ENCODE assay signal across 8 mouse cellular contexts in the genomic region with DNA sequence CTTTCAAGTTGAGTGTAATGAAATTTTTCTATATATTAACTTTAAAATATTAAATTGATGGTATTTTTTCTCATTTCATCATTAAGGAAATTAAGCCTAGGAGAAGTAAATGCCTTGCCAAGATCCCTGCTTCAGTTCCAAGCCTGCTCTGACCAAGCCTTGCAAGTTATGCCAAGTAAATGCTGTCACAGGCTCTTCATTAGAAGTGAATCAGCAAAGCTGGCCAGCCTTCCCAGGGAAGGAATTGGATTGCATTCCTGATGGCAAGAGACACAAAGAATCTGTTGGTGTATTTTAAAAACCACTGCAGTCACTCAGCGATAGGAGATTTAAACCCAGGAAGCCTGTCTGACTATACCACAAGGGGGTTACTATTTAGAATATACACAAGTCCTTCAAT. TPM values are rescaled to one million over a fixed set of nuclear protein-coding genes. Genes with fewer than 3 reads are reported as not detected.
DNase-seq lines count a peak whose midpoint lies in the region; ATAC-seq lines count a peak whose summit lies in the region.

No protein-coding gene starts in this region.

- peak; percentile 57; the same call in 1 of the 2 replicates for ATAC-seq in frontal cortex, adult (ENCODE audit: low TSS enrichment)
- no peak for ATAC-seq in megakaryocyte, adult 5-6 weeks (ENCODE audit: poor library complexity, severe bottlenecking)

- no peak for DNase-seq in frontal cortex, postnatal 10 days (ENCODE audit: low spot score in 2 of 2)
- peak; percentile 41 for DNase-seq in MN1 (ENCODE audit: low spot score)
- DNase-seq in cerebellum, adult 9-11 months: peak; percentile 35
- DNase-seq in heart, postnatal 36 days: peak; percentile 32
- DNase-seq in embryo, embryonic 10 days (ENCODE audit: low spot score): no peak
- DNase-seq in kidney, postnatal 4 days: no peak

- intact Hi-C loops in heart, postnatal 36 days (cut with DNase I): no loop called here

RNA-seq across cellular contexts. Expression of a gene that starts 32.0 kb away (rescaled TPM):
- 100 to 1,000 TPM; 106 to 107 TPM for total RNA-seq in heart, postnatal 36 days (2021)
- 25.0 and 29.4 TPM in 2 replicates for total RNA-seq in megakaryocyte, adult 5-6 weeks (2015)
- 26.9 and 29.5 TPM in 2 replicates for total RNA-seq in megakaryocyte, adult 5-6 weeks (2017)

Comparison
In these comparisons a context has a peak if more than half of its experiments do, and no peak if none do; other contexts are left out.
1. DNase-seq: peak in MN1 (single experiment), cerebellum, adult 9-11 months (single experiment) and heart, postnatal 36 days (2 of 2); none in frontal cortex, postnatal 10 days (0 of 2), embryo, embryonic 10 days (single experiment) and kidney, postnatal 4 days (0 of 2).